In the genomic region with DNA sequence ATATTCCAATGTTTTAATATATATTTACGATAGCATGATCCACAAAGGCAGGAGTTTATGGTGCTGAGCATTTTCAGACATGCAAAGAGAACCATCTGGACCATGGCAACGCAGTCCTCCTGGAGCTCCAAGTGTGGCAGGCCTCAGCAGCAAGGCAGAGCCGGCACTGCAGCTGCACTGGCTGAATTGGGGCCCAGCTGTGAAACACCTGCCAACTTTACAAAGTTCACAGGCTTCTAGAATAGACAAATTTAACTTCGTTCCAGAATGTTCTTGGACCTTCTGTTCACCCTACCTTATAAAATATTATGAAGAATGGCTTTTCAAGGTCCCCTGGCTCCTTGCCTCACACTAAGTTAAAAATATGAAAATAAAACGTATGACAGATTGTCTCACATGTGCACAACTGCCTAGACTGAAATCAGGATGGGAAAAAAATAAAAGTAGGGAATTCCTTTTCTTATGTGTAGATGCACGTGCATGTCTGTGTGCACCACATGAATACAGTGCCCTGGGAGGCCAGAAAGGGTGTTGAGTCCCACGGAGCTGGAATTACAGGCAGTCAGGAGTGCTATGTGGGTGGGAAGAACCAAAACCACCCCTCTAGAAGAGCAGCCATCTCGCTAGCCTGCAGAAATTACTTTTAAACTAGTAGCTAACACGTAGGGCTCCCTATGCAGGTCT, we compare ENCODE assay signal across 13 mouse cellular contexts.
A peak's percentile ranks its signal among the peaks of the same experiment; 100 is the strongest.
DNase-seq lines count a peak whose midpoint lies in the region; ATAC-seq lines count a peak whose summit lies in the region.
"Had no signal": no experiment of that assay in that cellular context is flagged by ENCODE, and none has a peak within 500 bp of the region (broad histone marks: within the 10 kb centered on the region; RNA-seq: fewer than 3 reads in every experiment).

No protein-coding gene starts in this region.

- H3K4me2 ChIP-seq in embryonic facial prominence, embryonic 14.5 days (ENCODE audit: low read depth, low read length), result no peak overlapping the region
- H3K4me2 ChIP-seq in kidney, embryonic 15.5 days, result no peak overlapping the region
- H3K4me2 ChIP-seq: hindbrain, embryonic 15.5 days had no signal

- DNase-seq in embryonic facial prominence, embryonic 14.5 days (ENCODE audit: low spot score), result peak; percentile 67
- no peak for DNase-seq in embryonic facial prominence, embryonic 10.5 days (ENCODE audit: low spot score)
- DNase-seq in kidney, postnatal 4 days, result peak; percentile 14 to 31
- DNase-seq in brain, adult 2 months (ENCODE audit: low read depth, low spot score), result peak; percentile 33
- peak; percentile 8 for DNase-seq in heart, postnatal 25 days (ENCODE audit: low spot score)
- no peak for DNase-seq in natural killer cell, adult 2 months (ENCODE audit: low spot score in 2 of 2)
- no peak for DNase-seq in adrenal gland, postnatal 10 days
- DNase-seq: adrenal gland, adult 8-10 months; cerebellum, adult 9-11 months; lung, adult 2 months had no signal

- whole genome bisulfite sequencing in embryonic facial prominence, embryonic 14.5 days, result 47% methylated on average over 9 of the region's 9 CpGs
- 72% methylated on average over 9 of the region's 9 CpGs for WGBS in embryonic facial prominence, embryonic 10.5 days
- WGBS in kidney, embryonic 15.5 days, result 57% methylated on average over 9 of the region's 9 CpGs

- no peaks in the 10 kb centered on the region for H3K9me3 ChIP-seq in embryonic facial prominence, embryonic 14.5 days (ENCODE audit: control insufficient read depth, low read length)
- H3K9me3 ChIP-seq in embryonic facial prominence, embryonic 10.5 days, result no peaks in the 10 kb centered on the region
- H3K9me3 ChIP-seq in kidney, embryonic 15.5 days (replicated peaks), result no peaks in the 10 kb centered on the region
- H3K9me3 ChIP-seq: forebrain, embryonic 10.5 days; hindbrain, embryonic 15.5 days had no signal

- H3K9ac ChIP-seq in embryonic facial prominence, embryonic 14.5 days (ENCODE audit: low read depth, low read length), result no peak overlapping the region
- H3K9ac ChIP-seq in kidney, embryonic 15.5 days, result no peak overlapping the region
- H3K9ac ChIP-seq: hindbrain, embryonic 15.5 days had no signal

- H3K36me3 ChIP-seq in embryonic facial prominence, embryonic 14.5 days (ENCODE audit: control insufficient read depth, insufficient read depth, low read length), result no peaks in the 10 kb centered on the region
- H3K36me3 ChIP-seq in embryonic facial prominence, embryonic 10.5 days (replicated peaks), result no peaks in the 10 kb centered on the region
- no peaks in the 10 kb centered on the region for H3K36me3 ChIP-seq in kidney, embryonic 15.5 days
- H3K36me3 ChIP-seq: forebrain, embryonic 10.5 days; hindbrain, embryonic 15.5 days had no signal

- peak; percentile 77; the same call in 1 of the 2 replicates for ATAC-seq in embryonic facial prominence, embryonic 14.5 days (ENCODE audit: low read depth)
- no peak for ATAC-seq in kidney, embryonic 15.5 days (replicated peaks; ENCODE audit: low FRiP score)

- no peaks in the 10 kb centered on the region for H3K4me1 ChIP-seq in embryonic facial prominence, embryonic 14.5 days (ENCODE audit: control insufficient read depth, insufficient read depth, low read length)
- H3K4me1 ChIP-seq in embryonic facial prominence, embryonic 10.5 days, result no peaks in the 10 kb centered on the region
- no peaks in the 10 kb centered on the region for H3K4me1 ChIP-seq in kidney, embryonic 15.5 days
- H3K4me1 ChIP-seq: forebrain, embryonic 10.5 days; hindbrain, embryonic 15.5 days had no signal

- H3K27ac ChIP-seq in embryonic facial prominence, embryonic 14.5 days (replicated peaks; ENCODE audit: low read depth, low read length), result no peak overlapping the region
- no peak overlapping the region for H3K27ac ChIP-seq in embryonic facial prominence, embryonic 10.5 days (replicated peaks)
- no peak overlapping the region for H3K27ac ChIP-seq in kidney, embryonic 15.5 days
- H3K27ac ChIP-seq: forebrain, embryonic 10.5 days; hindbrain, embryonic 15.5 days had no signal

- no peak overlapping the region for H3K4me3 ChIP-seq in embryonic facial prominence, embryonic 14.5 days (ENCODE audit: low read depth, low read length)
- no peak overlapping the region for H3K4me3 ChIP-seq in embryonic facial prominence, embryonic 10.5 days
- no peak overlapping the region for H3K4me3 ChIP-seq in kidney, embryonic 15.5 days (replicated peaks)
- H3K4me3 ChIP-seq: forebrain, embryonic 10.5 days; hindbrain, embryonic 15.5 days had no signal

- peaks cover 20% of the 10 kb centered on the region for H3K27me3 ChIP-seq in embryonic facial prominence, embryonic 14.5 days (replicated peaks; ENCODE audit: control insufficient read depth, insufficient read depth, low read length)
- H3K27me3 ChIP-seq in embryonic facial prominence, embryonic 10.5 days (replicated peaks; ENCODE audit: low read depth, poor library complexity, severe bottlenecking), result peaks cover 95% of the 10 kb centered on the region
- H3K27me3 ChIP-seq in kidney, embryonic 15.5 days, result peaks cover 53% of the 10 kb centered on the region

- intact Hi-C loops in heart, postnatal 25 days (cut with DNase I), result loop anchor here (10.0 kb wide), 1 partner anchor 213 kb away; no protein-coding TSS in a partner anchor

Comparison
In these comparisons a context has a peak if more than half of its experiments do, and no peak if none do; other contexts are left out.
1. DNase-seq: peak in embryonic facial prominence, embryonic 14.5 days (single experiment), kidney, postnatal 4 days (2 of 2), brain, adult 2 months (single experiment) and heart, postnatal 25 days (single experiment); none in embryonic facial prominence, embryonic 10.5 days (single experiment), natural killer cell, adult 2 months (0 of 2) and adrenal gland, postnatal 10 days (single experiment).